Mouse (Mus musculus): ENCODE data around the gene Gpr146.

DNA sequence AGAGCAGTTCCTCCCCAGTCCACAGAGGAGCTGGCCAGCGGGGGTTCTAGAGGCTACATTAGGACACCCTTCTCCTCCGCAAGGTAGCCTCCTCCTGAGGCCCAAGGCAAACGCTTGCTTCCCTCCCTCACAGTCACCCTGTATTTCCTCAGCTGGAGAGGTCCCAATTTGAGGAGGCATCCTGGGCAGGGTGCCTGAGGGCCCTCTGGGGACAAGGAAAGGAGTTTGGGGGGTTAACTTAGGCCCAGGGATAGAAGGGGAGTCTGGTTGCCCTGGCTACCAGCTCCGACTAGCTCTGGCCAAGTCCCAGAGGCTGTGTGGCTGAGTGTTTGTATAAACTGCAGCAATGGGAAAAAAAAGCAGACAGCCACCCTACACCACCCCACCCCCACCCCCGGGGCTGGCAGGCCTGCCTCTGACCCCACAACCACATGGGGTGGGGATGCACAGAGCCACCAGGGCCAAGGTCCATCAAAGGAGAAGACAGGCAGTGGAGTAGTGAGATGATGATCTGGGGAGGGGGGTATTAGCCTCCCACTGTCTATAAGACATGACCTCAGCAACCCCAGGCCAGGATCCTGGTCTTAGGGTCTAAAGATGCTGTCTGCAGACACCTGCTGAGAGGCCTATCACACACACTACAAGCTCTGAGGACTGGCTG is 12.5 kb upstream of the Gpr146 start:
- TF ChIP-seq CTCF (IDR thresholded peaks at IDR 0.05; ENCODE audit: low read depth, low read length) (no peak), POLR2A (IDR thresholded peaks at IDR 0.05; ENCODE audit: insufficient read depth, low read length) (no peak)

Measured in ES-Bruce4 (cell line).